Mouse (Mus musculus) natural killer cell, adult 2 months (primary cell): ENCODE data around the gene Trpc3.
"Not testable (repeated sequence)": the region's sequence is repeated elsewhere in the genome, so short reads cannot be mapped to it uniquely, and the experiment has no call there.

ENCODE experiments used
- DNase-seq, 2 experiments: peaks; one replicate each; pipeline ENCODE4 v3.0.0; 2022; ENCODE audit warnings: low spot score in 2 of 2

Trpc3 gene

DNA sequence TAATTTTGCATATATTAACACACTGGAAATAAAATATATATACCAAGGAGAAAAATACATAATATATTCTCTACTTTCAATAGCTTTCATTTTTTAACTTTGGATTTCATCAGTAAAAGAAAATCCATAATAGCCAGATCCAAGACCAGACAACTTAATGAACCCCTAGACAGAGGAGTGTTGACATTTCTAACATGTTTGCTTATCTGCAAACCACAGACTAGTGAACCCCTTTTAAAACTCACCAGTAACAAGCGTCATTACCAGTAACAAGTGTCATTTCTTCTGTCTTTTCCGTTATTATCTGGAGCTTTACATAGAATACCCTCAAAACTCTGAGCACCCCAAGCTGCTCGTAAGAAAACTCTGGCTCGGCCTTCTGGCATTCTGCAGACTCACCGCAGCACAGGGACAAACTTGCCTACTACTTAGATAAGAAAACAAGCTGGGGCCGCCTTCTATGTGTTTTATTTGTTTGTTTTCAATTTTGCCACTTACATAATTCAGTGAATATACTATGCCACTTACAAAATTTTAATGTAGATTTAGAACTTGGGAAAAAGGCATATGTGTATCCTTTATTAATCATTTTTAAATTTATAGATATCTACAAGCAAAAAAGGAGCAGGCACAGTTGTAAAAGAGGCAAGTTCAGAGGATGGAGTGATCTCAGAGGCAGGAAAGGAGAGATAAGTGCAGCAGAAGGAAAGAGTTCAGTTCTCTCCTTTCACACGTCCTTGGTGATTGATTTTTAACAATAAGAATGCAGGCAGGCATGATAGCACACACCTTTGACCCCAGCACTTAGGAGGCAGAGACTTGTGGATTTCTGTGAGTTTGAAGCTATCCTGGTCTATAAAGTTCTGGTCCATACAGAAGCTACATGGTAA is 83.8 kb downstream of the Trpc3 start:
- no peak for DNase-seq

DNA sequence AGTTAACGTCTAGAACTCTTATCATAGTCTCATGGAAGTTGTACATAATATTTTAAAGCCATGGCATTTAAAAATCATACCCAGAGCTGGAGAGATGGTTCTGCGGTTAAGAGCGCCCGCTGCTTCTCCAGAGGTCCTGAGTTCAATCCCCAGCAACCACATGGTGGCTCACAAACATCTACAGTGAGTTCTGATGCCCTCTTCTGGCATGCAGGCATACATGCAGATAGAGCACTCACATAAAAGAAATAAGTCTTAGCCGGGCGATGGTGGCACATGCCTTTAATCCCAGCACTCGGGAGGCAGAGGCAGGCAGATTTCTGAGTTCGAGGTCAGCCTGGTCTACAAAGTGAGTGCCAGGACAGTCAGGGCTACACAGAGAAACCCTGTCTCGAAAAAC is 90.2 kb downstream of the Trpc3 start:
- not testable (repeated sequence) for DNase-seq

DNA sequence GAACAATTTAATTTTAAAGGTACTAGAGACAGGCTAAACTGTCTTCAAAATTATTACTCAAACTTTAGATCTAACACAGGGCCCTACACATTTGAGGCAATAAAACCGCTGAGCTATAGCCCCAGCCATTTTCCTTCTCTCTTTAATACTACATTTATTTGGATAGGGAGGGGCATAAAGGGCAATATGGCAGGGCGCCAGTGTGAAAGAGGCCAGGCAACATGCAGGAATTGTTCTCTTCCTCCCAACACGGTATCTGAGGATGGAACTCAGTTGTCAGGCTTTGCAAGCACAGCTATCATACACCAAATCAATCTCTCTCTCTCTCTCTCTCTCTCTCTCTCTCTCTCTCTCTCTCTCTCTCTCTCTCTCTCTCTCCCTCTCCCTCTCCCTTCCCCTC is 91.2 kb downstream of the Trpc3 start:
- no peak for DNase-seq

DNA sequence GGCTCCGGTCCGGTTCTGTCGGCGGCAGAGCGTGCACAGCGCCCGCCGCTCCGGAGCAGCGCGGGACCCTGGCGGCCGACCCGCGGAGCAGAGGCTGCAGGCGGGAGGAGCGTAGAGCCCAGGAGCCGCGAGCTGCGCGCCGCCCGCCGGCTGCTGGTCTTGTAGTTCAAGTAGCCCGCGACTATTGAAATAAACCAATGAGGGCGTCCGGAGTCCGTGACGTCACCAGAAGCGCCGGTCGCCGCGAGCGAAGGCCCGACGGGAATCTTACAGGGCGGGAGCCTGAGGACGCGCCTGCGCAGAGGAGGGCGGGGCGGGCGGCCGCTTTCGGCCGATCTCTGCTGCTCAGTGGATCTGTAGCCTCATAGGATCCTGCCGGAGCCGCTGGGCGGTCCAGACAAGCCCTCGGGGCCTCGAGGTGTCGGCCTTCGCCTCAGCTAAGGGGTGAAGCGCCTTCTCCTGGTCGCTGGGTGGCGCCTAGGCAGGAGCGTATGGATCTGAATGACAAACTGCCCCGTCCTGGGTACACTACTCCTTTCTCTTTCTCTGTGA is 118.1 kb downstream of the Trpc3 start, which contains the start of gene Ccna2:
Gene Ccna2, minus strand, starts transcription at position 324 of the 552 bp plus-strand sequence.
- peak; percentile 98 for DNase-seq

DNA sequence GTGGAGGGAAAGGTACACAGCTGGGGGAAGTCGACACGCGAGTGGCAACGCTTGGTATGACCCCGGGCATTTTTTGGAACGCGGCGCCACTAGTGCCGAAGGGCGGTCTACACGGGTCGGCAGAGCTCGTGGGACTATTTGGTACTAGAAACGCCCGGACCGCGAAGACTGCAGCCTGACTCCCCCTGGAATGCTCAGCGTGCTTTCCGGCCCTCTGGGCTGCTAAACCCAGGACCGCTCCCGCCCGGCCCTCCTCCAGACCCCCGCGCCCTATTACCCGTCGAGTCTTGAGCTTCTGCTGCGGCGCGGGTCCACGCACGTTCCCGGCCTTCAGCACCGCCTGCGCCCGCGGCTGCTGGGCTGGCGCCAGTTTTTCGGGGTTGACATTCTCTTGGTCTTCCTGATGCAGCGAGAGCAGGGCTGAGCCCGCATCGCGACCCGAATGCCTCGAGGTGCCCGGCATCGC is 118.6 kb downstream of the Trpc3 start:
- no peak for DNase-seq
